Mouse (Mus musculus) ovary, postnatal 36 days (tissue): Measurements from ENCODE around the gene Ap5m1.

ENCODE experiments used
- DNase-seq: peaks from one replicate; pipeline ENCODE4 v3.0.0; 2022; ENCODE audit warnings: low spot score, mixed read lengths

Gene Ap5m1

DNA sequence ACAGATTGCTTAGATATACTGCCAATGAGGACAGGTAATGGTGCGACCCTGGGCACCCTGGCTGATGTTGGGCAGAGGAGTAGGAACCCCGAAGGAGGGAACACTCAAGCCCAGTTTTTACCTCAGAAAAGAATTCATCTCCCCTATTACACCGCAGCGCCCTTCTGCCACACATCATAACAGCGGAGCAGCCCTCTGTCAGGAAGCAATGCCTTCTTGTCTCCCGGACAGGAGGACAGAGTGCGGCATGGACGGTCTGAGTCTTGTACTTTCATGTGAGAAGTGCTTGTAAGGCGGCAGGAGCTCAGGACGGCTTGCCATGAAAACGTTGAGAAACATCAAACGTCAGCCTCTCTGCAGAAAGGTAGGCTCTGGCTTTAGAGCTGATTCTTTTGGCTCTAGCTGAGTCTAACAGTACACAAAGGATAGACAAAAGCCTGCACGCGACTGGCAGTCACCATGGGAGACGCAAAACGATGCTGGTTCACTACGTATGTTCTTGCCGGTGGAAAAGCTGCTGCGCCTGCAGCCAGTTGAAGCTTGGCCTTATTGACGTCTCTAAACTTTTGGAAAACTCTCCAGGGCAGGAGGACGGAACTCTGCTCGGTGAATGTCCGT is 61.4 kb downstream of the Ap5m1 start:
- DNase-seq: no peak

DNA sequence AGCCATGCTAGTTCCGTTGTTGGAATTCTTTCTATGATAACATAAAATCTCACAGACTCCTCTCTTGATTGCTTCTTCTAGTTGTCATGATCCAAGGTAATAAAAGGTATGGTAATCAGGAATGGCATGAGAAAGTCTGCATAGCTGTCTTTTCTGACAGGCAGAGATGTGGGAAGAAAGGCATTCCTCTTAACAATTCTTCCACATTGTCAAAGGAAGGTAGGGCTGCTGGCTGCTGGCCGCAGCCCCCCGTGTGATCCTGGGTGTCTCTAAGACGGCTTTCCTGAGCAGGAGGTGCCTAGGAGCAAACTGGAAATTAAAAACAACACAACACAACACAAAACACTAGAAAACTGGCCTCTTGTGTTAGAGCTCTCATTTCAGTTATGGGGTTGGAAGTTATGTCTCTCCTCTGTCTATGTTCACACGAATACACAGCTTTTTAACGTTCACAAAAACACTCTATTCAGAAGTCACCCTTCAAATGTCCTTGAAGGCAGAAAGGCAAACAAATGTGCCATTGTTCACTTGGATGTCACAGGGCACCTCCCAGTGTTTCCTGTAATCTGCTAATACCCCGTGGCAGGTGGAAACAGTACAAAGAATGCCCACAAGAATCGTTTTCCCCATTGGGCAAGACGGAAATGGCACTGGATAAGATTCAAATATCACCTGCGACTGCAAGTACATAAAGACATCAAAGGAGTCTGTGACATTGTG is 62.8 kb downstream of the Ap5m1 start:
- no peak for DNase-seq

DNA sequence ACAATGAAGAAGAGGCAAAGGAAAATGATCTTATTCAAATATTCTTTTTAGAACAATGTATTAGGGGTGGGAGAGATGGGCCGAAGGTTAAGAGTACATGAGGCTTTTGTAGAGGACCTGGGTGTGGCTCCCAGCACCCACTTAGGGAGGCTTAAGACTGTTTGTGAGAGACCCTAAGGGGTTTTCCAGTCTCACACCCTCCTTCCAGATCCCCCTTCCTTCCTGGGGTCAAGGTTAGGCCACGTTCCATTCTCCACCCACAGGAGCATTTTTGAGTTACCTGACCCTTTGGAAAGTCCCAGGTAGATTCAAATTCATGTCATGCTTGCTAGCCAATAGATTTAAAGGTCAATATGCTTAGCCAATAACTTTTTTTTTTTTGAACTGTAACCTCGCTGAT is 66.5 kb downstream of the Ap5m1 start:
- no peak for DNase-seq

DNA sequence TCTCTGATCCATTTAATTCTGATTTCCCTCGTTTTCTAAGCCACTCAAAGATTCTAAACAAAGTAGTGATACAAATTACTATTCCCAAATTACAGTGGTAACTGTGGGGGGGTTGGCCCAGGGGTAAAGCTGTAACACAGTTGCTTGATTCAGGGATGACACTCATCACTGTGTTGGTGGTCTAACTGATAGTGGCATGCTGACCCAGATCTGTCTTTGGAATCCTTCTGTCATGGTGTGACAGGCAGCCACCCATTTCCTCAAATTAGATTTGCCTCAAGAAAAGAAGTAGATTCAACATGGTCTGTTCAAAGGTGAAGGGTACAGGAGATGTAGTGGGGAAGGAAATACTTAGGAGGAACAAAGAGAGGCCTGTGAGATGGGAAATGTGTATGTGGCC is 72.3 kb downstream of the Ap5m1 start:
- DNase-seq: no peak

DNA sequence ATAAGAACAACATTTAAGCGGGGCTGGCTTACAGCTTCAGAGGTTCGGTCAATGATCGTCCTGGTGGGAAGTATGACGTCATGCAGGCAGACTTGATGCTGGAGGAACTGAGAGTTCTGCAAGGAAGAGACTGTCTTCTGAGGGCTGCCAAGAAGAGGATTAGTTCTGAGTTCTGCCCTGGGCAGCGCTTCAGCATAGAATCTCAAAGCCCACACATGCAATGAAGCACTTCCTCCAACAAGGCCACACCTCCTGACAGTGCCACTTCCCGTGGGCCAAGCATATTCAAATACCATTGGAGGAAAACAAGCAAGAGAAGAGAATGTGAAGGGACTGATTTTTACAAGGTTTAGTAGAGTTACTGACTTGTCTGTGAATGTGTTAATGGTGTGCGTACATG is 74.9 kb downstream of the Ap5m1 start:
- no peak for DNase-seq
